Mouse (Mus musculus): ENCODE measurements around the gene Irs3. TPM values are rescaled to one million over a fixed set of nuclear protein-coding genes. Genes with fewer than 3 reads are reported as not detected.

Irs3 gene
- total RNA-seq (2021) = not detected
- long read RNA-seq, experiment 1, partial matches to known transcripts = 0 of 1 reads
- long read RNA-seq, experiment 1, other reads (novel, unspliced or antisense) = 0 of 1 reads
- long read RNA-seq, experiment 2 = 0 reads

DNA sequence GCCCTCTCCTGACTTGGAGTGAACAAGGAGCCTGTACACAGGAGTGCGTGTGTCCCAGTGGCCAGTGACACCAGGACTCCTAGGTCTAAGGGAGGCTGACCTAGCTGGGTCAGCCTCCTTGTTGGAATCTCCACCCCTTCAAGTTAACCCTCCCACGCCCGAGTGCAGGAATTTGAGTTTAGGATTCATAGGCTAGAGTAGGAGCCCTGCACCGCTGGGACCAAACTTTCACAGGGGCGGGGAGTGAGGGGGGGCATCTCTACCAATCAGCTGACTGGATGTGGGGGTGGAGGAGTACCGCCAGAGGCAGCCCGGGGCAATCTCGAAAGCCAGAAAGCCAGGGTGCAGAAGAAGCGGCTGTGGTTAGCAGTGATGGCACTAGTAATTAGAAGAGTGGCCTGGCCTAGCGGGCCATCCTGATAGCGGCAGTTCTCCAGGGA lies at the start of gene Irs3:
Gene Irs3, minus strand, starts transcription at position 63 of the 440 bp plus-strand sequence.
- DNase-seq (ENCODE audit: low spot score in 2 of 2) = no peak

DNA sequence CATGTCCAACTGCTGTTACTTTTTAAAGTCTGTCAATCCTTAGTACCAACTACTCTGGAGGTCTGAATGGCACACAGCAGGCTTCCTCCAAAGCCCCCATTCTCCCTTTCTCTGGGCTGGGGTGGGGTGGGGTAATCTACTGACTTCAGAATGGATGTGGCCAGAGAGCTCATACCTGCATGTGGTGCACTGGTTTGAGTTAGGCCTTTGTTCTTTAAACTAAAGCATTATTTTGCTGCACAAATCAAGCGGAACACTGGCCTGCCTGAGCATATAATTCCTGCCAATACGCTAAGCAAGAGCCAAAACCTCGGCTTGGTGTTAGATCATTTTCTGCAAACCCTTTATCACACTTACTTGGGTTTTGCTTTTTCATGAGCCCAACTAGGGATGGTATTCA lies 49.3 kb upstream of the Irs3 start:
- no peak for DNase-seq (ENCODE audit: low spot score in 2 of 2)

DNA sequence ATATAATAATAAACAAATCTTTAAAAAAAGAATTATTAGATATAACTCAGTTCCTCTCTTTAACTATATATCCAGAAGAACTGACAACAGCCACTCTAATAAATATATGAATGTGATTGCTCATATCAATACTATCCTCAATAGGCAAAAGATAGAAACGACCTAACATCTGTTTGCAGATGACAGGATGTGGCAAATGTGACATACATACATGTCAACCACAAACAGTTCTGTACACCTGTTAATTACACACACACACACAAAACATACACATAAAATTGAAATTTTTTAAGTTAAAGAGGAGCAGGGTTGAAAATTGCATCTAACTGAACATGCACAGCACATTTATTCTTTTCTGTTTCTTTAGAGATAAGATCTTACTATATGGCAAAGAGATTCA lies 46.4 kb upstream of the Irs3 start:
- no peak for DNase-seq (ENCODE audit: low spot score in 2 of 2)

DNA sequence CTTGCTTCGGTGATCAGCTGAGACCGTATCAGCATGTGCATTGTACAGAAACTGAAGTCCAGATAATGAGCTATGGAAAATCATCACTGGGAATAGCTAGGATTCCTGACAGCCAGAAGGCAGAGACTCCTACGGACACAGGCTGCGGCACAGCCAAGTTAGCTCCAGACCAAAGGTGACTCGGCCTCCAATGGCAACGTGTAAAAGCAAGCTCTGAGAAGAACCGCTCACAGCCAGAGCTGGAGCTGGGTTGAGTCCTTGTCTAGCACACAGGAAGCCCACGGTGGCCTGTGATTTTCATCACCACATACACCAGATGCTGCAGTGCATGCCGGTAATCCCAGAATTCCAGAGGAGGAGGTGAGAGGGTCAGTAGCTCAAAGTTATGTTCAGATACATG lies 45.0 kb upstream of the Irs3 start:
- DNase-seq (ENCODE audit: low spot score in 2 of 2) = no peak

DNA sequence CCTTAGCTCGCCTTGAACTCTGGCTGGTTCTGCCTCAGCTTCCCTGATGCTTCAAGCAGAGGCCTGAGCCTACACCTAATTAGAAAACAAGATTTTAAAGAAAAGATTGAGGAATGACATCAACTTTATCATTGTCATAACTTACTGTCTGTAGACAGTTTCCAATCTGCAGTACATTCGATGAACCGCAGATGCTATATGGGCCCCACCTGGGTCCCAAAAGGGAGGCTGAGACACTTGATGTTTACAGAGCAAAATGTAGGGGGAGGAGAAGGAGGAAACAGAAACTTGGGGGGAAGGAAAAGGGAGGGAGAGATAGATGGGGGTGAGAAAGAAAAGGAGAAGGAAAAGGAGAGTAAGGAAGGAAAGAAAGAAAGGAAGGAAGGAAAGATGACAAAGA lies 44.5 kb upstream of the Irs3 start:
- DNase-seq (ENCODE audit: low spot score in 2 of 2) = no peak

DNA sequence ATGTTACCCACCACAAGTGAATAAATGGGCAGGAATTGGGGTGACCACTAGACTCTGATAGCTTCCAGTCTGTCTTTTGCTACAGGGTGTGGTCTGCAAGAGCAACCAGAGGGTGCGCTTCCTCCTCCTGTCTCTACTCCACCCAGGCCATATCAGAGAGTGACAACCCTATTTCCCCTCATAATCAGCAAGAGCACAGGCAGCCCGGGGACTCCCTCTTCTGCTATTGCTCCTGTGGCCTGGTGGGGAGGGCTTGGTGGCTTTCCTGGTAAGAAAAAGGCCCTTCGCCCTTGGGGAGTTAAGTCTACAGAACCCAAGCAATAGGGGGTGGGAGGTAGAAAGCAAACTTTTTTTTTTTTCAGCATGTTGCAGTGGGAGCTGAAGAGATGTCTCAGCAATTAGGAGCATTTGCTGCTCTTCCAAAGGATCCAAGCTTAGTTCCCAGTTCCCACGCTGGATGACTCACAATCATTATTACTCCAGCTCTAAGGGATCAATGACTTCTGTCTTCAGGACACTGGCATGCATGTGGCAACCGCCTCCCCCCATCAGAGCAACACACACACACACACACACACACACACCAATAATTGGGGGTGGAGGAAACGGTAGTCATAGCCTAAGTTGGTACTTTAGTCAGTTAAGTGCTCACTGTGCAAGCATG lies 40.7 kb upstream of the Irs3 start:
- no peak for DNase-seq (ENCODE audit: low spot score in 2 of 2)

DNA sequence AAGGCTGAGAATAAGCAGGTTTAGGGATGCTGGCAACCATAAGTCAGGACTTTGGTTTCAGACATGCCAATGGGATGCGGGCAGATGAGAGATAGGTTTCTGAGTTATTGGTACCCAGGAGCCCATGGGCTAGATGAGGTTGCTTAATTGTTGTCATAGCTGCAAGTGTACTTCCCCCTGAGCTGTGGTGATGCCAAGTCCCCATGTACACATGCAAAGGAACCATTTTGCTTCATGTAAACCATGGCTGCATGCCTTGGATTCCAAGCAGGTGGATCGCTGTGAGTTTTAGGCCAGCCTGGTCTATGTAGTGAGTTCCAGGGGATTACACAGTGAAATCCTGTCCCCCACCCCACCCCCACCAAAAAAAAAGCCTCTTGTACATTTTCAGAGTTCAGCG lies 40.1 kb upstream of the Irs3 start:
- no peak for DNase-seq (ENCODE audit: low spot score in 2 of 2)

DNA sequence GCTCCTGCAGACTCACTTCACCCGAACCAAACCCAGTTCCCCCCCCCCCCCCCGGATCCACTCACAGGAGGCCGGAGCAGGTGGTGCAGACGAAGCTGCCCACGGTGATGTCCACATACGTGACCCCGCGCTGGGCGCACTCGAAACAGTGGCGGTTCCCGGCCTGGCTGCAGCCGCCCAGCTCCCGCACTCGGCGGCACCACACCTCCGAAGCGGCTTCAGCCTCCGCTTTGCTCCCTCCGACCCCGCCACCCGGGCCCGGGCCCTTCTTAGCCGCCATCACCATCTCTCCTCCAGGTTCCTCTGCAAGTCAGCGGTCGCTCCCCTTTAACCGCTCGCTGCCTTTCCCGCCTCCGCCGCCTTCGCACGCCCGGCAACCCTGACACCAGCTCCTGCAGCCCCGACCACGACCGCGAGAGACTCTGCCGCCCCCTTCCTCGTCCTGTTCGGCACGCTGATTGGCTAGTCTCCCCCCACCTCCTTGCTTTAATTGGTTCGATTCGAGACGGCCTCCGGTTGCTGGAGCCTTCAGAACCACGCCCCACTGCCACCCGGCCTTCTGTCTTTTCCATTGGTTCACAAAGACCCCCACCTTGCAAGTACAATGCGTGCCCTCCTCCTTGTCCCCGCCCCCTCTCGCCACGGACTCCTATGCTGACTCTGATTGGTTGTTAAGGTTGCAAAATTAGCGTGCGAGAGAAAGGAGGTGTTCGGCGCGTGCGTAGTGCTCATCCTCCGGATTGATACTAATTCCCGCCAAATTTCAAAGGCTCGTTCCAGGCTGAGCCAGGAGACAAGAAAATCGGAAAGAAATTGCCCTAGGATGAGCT lies 39.0 kb upstream of the Irs3 start, which contains the start of gene Agfg2:
Gene Agfg2, minus strand, starts transcription at position 433 of the 830 bp plus-strand sequence.
- peak; percentile 94 to 100 for DNase-seq (ENCODE audit: low spot score in 2 of 2)

DNA sequence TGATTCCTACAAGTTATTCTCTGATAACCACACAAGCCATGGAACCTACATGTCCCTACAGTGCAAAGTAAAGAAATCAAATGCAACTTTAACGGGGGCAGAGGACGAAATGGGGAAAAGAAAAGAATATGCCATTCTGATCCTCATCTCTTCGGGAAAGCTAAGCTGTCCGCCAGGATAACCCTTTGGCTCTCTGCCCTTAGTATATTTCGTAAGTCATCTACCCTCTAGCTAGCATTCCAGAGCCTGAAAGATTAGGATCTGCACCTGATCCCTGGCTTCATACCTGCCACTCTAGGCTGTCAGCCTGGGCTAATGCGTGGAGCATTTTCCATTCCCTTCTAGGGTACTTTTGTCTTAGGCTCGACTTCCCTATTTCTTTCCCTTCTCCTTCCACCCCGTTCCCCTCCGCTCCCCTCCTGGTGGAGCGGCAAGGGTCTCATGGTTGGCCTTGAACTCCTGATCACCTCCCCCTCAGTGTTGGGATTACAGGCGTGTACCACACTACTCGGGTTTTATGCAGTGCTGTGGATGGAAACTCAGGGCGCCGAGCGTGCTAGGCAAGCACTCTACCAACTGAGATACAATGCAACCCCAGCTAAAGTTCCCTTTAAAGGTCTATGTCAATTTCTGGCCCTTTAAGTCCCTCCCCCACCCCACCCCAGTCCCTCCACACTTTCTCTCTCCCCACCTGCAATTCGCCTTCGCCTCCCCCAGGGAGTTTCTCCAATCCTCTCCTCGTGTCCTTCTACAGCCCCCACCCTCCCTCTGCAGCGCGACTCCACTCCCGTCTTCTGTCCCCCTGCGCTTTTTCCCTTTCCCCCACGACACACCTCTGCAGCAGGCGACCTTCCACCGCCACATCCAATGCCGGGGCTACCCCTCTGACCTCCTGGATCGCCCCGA lies 38.1 kb upstream of the Irs3 start:
- DNase-seq (ENCODE audit: low spot score in 2 of 2) = no peak

DNA sequence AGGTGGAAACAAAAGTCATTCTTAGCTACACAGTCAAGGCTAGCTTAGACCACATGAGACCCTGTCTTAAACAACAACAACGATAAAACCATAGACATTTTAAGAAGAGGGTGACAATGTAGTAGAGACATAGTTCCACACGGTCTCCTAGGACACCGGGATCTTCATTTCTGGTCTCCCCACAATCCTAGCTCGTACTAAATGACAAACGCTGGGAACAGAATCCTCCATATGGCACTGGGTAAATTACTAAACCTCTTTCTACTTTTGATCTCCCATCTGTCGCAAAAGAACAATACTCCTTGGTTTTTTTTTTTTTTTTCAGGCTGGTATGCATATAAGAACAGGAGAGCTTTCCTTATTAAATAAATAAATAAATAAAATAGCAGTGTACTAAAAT lies 37.0 kb upstream of the Irs3 start:
- DNase-seq (ENCODE audit: low spot score in 2 of 2) = no peak

DNA sequence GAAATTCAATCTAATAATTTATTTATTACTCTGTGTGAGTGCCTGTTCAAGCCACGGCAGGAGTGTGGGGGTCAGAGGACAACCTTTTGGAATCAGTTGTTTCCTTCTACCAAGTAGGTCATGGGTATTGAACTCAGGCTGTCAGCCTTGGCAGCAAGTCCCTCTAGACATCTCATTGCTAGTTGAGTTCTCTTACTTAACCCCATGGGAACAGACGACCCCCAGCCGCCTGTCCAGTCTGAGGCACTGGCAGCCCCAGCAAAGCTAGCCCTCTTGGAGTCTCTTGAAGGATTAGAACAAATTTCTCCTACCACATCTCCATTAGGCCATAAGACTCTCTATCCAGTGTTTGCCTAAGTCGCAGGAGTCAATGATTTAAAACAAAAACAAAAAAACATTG lies 34.2 kb upstream of the Irs3 start:
- DNase-seq (ENCODE audit: low spot score in 2 of 2) = no peak

DNA sequence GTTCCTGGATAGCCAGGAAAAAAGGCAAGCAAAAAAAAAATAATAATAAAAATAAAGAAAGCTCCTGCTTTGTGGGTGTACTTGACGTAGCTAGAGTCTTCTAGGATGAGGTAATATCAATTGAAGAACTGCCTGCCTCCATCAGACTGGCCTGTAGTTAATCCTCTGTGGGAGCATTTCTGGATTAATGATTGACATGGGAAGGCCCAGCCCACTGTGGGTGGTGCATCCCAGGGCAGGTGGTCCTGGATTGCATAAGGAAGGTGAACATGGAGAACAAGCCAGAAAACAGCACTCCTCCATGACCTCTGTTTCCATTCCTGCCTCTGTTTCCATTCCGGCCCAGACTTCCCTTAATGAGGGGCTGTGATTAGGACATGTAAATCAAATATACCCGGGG lies 33.2 kb upstream of the Irs3 start:
- DNase-seq (ENCODE audit: low spot score in 2 of 2) = no peak

DNA sequence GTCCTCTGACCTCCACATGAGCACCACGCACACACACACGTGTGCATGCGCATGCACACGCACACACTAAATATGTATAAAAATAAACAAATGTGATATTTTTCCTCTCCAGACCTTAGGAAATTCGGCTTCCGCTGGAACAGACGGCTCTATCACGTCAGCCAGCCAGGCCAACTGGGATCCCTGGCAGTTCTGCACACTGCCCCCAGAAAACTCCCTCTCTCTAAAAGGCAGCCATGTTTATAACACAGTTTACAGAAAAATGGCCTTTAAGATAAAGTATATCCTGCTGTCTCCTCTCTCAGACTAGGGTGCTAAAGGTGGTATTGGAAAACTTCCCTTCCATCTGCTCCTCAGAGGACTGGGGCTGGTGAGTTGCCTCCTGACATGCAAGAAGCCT lies 32.3 kb upstream of the Irs3 start:
- peak in 1 of 2 experiments; percentile 58 for DNase-seq (ENCODE audit: low spot score in 2 of 2)

DNA sequence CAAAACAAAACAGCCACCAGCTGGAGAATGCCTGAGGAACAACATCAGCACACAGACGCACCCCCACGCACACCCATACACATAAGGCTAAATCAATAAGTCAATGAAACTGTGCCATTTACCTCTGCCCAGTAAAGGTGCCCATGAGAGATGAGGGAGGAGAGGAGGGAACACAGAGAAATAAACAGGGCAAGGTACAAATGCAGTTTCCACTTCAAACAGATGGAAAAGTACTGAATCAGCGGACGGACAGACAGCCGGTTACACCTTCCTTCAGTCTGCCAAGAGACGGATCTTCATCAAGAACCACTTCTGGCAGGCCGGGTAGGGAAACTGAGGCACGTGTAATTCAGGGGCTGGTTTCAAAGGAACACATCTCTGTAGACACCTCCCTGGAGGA lies 29.3 kb upstream of the Irs3 start:
- no peak for DNase-seq (ENCODE audit: low spot score in 2 of 2)

DNA sequence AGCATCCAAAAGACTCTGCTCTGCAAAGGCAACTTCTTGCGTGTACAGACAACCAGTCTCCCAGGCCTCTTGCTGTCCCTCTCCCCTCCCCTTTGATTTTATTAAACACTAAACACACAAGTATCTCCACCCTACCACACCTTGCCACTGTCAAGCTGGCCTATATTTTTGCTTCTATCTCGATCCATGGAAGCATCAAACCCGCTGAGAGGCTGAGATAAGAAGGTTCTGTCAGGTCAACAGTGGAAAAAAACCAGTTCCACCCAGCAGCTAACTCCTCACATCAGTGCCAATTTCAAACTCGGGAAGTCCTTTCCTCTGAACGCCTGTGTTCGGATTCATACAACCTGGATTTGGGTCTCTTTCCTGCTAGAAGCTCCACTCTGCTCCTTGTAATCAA lies 27.5 kb upstream of the Irs3 start:
- DNase-seq (ENCODE audit: low spot score in 2 of 2) = no peak

DNA sequence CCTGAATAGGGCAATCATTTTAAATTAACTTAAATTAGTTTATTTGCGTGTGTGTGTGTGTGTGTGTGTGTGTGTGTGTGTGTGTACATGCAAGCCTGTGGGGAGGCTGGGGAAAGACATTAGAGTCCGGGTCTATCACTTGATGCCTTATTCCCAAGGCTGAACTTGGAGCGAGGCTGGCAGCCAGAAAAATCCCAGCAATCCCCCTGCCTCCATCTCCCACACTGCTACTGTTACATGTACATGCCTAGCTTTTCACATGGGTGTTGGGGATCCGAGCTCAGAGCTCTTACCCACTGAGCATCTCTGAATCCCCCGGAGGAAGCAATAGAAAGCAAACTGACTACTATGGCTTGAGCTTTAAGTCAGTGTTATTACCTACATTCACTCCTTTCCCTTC lies 26.8 kb upstream of the Irs3 start:
- no peak for DNase-seq (ENCODE audit: low spot score in 2 of 2)

DNA sequence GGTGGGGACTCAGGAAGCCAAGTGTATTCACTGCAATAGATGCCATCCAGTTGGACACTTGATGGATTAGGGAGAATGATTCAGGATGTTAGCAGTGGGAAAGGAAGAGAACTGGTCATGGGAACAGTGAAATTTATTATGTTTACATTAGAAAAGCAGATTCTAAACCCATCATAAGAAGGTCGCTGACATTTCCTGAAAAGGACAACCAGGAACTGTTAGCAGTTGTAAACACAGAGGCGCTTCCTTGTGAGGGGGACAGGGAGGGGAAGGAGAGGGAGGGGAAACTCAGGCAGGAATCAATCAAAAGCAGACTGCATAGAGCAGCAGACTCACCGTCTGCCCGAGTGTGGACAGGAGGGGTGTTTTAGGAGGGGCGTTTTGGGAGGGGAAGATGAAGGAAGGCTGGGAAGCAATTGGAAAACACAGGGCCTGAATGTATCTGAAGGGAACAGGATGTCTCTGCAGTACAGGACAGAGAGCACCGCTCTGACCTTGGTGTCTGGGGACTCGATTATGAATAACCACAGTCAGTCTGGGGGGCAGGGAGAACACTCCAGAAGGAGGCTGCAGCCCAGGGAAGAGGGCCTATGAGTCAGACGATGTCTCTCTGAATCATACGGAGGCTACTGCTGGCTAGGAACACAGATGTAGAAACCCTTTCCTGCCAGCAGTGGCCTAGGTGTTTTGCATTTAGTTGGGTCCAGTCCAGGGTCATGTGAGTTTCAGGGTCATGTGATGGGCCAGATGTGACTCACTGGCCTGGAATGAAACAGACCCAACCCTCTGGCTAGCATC lies 26.1 kb upstream of the Irs3 start:
- no peak for DNase-seq (ENCODE audit: low spot score in 2 of 2)

DNA sequence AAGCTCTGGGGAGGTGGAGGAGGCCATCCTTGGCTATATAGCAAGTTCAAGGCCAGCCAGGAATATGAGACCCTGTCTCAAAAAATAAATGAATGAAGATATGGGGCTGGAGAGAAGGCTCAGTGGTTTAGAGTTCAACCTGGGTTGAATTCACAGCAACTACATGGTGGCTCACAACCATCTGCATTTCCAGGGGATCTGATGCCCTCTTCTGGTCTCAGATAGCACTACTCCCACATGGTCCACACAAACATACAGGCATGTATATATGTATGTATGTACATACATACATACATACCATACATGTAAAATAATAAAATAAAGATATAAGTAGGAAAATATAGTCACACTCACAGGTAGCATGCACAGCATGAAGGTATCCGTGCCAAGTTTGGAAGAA lies 24.7 kb upstream of the Irs3 start:
- no peak for DNase-seq (ENCODE audit: low spot score in 2 of 2)

DNA sequence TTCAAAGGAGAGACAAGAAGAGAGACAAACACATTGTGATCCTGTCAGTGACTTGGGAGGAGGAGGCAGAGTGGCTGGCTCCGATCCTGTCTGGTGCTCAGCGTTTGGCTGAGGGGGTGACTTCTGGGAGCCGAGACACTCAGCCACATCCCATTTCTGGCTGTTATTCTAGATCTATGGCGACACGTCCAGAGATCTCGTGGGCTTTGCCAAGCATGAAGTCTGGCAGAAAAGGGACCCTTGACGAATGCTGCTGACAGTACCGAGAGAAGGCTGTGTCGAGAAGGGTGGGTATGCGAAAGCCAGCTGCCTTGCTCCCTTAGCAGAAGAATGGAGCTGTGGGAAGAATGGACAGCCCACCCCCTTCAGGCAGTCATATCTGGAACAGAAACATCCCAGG lies 23.5 kb upstream of the Irs3 start:
- no peak for DNase-seq (ENCODE audit: low spot score in 2 of 2)

DNA sequence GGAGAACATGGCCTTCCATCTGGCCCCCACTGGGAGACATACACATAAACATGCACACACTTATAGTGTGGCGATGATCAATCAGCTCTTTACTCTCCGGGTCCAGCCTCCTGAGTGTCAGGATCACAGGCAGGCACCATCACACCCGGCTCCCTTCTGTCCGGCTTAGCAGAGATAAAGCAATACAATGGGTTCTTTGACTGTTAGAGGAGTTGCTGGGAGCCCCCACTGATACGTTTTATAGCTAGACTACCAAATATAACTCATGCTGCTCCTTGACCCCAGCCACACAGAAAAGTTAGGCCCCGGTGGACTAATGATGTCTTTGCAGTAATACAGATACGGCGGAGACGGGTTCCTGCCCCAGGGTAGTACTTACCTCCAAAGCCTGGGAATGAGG lies 17.5 kb upstream of the Irs3 start:
- DNase-seq (ENCODE audit: low spot score in 2 of 2) = no peak
